Mouse (Mus musculus) cerebral cortex, adult 2 months (tissue): ENCODE results near the gene Olfr878.

Experiments used
- WGBS: fragments of 180-500 bp; shearing (Covaris S2); methylation state at CpG from one replicate; pipeline ENCODE4 v1.1.7; 2018; 5-methylcytosine and 5-hydroxymethylcytosine counted together

The Olfr878 gene

DNA sequence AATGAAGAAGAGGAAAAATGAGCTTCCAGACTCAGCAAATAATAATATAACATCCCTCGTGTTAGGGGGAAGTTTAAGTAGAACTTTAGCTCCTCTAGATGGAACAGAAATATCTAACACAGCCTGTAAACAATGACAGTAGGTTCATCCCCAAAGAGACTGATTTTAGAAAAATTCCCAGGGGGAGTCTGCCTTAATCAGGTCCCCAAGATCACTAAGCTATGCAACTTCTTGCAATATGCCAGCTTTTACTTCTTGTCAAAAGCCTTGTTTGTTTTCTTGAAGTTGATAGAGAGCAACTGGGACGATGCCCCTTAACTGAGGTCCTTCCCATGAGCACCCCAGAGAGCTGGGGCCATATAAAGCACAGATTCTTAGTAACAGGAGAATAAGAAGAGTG, at the start of gene Olfr878:
Gene Olfr878 (plus strand): TSS at position 301 of the 400 bp plus-strand sequence.
- whole genome bisulfite sequencing = 72% methylated on average over 2 of the region's 2 CpGs

DNA sequence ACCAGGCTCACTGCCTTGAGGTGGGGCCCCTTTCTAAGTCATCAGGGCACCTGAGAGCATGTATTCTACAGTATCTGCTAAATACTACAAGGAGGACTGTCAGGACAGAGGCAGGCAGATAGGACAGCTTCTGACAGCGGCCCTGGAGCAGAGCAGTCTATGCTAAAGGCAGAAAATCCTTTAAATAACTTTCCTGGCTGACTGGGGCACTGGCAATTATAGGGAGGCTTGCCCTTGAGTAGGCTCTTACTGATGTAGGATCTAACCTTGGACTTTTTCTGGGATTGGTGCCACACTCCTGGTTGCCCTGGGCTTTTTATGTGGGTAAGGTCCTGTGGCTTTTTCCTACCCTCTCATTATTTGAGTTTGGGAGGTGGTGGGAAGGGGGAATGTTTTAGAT, 47.4 kb upstream of the Olfr878 start:
- 52% methylated on average over 1 of the region's 1 CpGs for WGBS

DNA sequence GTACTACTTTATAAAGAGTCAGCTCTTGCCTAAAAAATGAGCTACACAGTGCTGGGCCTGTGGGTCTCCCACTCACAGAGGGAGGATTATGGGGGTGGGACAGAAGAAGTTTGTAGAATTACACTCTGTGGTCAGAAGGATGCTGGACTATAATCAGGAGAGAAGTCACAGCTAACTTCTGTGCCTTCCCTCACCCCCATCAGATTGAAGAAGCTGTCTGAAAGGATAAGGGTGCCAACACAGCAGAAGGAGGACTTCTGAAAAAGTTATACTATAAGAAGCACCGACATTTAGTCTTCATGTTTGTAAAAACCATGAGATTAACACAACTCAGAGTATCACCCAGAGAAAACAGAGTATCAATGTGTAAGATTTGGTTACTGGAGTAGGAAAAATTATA, 46.5 kb upstream of the Olfr878 start:
- WGBS = 45% methylated on average over 1 of the region's 1 CpGs

DNA sequence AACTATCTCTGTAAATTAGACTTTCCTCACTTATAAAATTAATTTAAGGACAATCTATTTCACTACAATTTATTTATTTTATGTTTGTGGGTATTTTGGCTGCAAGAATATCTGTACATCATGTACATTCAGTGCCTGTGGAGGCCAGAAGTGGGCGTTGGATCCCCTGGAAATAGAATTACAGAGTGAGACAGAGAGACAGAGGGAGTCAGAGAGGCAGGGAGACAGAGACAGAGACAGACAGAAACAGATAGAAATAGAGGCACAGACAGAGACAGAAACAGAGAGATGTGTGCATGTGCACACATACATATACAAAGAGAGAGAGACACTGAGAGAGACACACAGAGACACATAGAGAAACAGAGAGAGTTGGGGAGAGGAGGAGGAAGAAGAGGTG, 46.1 kb upstream of the Olfr878 start:
- WGBS = 39% methylated on average over 1 of the region's 1 CpGs

DNA sequence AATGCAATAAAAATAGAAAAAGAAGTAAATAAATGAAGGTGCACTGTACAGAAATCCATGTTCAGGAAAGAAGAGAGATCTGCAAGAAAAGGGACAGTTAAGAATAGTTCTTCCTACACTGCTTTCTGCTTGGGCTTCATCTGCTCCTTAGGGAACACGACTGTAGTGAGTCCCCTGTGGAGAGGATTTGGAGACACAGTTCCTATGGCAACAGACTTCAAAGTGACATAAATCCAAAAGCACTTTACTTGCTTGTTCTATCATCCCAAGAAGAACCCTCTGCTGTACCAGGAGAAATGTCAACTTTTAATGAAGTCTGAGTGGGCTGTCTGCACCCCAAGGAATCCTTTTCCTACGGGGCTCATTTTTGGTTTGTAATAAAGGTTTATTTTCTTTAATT, 26.7 kb upstream of the Olfr878 start:
- 16% methylated on average over 2 of the region's 2 CpGs for WGBS

DNA sequence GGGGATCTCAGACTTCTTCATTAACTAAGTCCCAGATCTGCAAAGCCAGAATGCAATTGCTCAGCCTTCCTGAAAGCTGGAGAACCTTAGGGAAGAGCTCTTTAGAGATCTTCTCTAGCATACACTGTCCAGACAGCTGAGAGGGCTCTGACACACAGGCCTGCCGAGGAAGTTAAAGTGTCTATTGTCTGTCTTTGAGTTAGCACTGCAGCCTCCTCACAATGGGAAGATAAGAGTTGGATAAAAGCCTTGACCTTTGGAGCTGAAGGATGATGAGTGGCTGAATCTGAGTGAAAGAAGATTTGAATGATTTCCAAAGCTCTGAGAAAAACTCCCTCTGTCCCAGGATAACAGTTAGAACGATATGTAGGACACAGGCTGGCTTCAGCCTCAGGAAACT, 21.0 kb upstream of the Olfr878 start, which contains the start of gene Olfr145:
Gene Olfr145 (plus strand): TSS at position 64 of the 400 bp plus-strand sequence.
- WGBS = 48% methylated on average over 2 of the region's 2 CpGs

DNA sequence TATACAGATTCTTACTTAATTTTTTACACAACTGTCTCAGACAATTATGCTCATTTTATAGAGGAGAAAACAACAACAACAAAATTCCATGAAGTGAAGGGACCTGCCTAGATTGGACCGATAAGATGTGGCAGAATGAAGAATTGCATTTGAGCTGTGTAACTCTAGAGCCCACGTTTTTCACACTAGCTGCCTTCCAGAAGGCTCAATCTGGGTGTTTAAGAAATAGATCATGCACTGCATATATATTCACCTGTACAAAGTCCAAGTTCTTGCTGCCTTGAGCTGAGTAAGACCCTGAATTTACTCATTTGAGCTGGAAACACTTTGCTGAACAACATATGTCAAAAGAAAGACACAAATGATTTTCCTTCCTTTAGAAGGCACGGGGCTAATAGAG, 12.1 kb upstream of the Olfr878 start:
- WGBS = 43% methylated on average over 3 of the region's 3 CpGs

DNA sequence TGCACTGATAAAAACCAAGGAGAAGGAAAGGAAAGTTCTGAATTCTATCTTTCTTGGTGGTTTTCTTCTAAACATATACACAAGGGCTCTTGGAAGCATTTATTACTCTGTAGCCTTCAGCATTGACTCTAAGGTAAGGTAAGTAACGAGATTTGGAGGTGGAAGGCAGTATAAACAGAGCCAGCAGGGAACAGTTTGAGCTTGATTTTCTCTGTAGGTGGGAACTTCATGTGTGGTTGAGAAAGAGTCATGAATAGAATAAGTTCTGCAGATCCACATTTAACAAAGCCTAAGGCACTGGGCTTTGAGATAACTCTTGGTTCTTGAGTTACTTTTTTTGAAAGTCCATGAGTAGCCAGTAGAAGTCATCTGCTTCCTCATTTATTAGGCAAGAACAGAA, 378 bp downstream of the Olfr878 start:
- WGBS = 37% methylated on average over 1 of the region's 1 CpGs

DNA sequence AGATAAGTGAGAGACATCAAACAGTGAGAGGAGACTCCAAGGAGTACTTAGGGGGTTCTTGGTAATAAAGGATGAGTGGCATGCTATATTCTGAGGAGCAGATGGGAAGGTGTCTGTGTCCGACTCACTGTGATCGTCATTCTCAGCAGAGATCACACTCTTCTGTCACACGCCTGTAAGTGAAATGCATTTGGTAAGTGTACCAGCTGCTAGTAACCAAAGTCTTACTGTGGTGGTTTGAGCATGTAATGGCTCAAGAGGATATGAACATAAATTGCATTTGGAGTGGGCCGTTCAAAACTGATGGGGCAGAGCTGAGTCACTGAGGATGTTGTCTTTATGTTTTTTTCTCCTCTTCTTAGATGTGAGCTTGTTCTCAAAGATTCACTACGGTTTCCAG, 6.6 kb downstream of the Olfr878 start:
- 51% methylated on average over 5 of the region's 5 CpGs for WGBS

DNA sequence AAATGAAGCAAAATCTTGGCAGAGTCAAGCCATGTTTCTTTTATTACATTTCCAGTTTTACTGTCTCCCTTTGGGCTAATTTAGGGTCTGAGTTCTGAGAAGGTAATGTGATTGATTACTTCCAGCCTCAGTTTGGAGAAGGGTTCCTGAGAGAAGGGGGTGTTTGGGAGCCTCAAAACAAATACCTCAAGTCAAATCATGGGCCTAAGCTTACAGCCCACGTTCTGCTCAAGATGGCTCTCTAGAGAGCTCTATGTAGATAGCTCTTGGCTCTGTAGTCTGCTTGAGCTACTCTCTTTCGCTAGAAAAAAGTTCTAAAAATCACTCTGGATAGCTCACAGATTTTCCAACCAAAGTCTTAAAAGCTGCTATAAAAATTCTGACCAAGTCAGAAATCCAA, 7.8 kb downstream of the Olfr878 start:
- WGBS = 59% methylated on average over 2 of the region's 2 CpGs

DNA sequence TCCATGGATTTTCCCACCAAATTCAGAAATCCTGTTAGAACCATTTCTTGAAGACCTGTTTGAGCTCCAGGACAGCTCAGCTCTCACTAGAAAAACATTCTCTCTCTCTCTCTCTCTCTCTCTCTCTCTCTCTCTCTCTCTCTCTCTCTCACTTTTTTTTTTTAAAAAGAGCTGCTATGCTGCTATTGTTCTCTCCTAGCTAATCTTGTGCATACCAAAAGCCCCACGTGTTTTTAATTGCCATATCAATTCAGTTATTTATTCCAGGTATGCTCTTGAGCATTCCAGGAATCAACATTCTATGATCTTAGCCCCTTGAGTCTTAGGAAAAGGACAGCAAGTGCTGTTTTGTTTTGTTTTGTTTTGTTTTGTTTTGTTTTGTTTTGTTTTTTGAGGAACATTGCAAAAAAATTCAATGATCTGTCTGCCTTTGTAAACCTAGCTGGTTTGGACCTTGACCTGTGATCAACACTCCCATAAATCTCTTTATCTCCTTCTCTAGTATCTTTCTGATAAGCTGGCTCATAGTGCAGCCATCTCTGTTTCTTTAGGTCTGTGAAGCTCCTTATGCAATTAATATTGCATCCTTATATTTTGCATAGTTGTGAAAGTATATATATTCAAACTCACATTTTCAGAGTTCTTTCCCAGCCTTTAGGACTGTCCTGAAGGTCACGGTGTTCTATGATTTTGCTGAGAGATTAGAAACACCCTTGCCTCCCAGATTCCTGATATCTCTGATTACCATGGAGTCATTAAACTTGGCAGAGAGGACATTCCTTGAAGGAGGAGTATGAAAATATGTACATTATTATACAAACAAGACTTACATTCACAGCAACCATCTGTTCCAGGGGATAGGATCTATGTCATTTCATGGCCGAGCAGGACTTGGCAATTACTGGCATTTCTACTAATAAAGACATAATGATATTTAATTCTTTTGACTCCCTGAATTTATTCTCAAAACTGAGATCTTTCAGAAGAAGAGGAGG, 8.7 kb downstream of the Olfr878 start:
- WGBS = 63% methylated on average over 3 of the region's 3 CpGs

DNA sequence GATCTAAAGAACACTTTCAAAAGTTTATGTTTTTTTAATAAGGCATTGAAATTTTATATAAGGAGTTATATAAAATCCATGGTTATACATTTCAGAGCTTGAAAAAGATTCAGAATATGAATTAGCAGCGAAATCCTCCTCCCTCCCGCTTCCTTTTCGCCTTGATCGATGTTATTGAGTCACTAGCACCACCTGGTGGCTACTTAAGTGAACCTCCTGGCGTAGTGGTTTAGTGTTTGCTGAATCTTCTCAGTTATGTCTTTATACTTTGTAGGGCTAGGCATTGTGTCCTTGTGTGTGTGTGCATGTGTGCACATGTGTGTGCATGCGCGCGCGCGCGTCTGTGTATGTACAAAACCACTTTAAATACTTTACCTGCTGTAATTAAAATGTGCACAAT, 14.9 kb downstream of the Olfr878 start:
- WGBS = 6% methylated on average over 11 of the region's 11 CpGs

DNA sequence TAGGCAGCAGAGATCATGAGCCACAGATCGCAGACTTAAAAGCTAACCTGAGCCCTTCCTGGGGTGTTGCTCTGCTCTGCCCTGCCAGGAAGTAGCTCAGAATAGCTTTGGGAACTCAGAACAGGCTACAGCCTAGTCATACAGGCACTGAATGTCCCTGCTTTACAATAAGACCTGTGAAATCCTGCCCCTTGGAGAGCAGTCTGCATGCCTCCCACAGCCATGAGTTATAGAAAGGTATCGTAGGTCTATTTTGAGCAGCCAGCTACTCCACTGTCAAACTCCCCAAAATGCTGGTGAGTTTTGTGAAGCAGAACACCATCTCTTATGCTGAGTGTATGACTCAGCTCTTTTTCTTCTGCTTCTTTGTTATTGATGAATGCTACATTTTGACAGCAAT, 23.5 kb downstream of the Olfr878 start:
- WGBS = 58% methylated on average over 2 of the region's 2 CpGs
